Mouse (Mus musculus) kidney, embryonic 14.5 days (tissue): ENCODE results near the gene Adgrd1. TPM values are rescaled to one million over a fixed set of nuclear protein-coding genes. Genes with fewer than 3 reads are reported as not detected.
A peak's percentile ranks its signal among the peaks of the same experiment; 100 is the strongest.

Experiments
- ATAC-seq: fragments of 200-750 bp; cut with Nextera tagmentation; 2 replicates; pipeline ENCODE4 v1.8.0; 2017; ENCODE audit warnings: moderate number of reproducible peaks, mild to moderate bottlenecking, moderate TSS enrichment, moderate library complexity; ENCODE audit not compliant: low FRiP score, low TSS enrichment
- H3K27ac ChIP-seq: fragments of 300-500 bp; sonication (generic); 2 replicates; pipeline ENCODE4 v1.5.1; 2014; ENCODE audit warnings: low read depth, mild to moderate bottlenecking, low read length, moderate library complexity, mixed read lengths
- H3K27me3 ChIP-seq: fragments of 300-500 bp; sonication (generic); 2 replicates; pipeline ENCODE4 v1.6.1; 2014; ENCODE audit warnings: mild to moderate bottlenecking, low read length; ENCODE audit not compliant: control insufficient read depth, insufficient read depth
- H3K36me3 ChIP-seq: fragments of 300-500 bp; sonication (generic); 2 replicates; pipeline ENCODE4 v1.6.1; 2014; ENCODE audit warnings: low read length, mixed read lengths; ENCODE audit not compliant: control insufficient read depth, insufficient read depth
- H3K4me1 ChIP-seq: fragments of 300-500 bp; sonication (generic); 2 replicates; pipeline ENCODE4 v1.6.1; 2014; ENCODE audit warnings: low read length, mixed read lengths; ENCODE audit not compliant: control insufficient read depth, insufficient read depth
- H3K4me2 ChIP-seq: fragments of 300-500 bp; sonication (generic); replicated peaks from 2 replicates; pipeline ENCODE4 v1.6.1; 2014; ENCODE audit warnings: low read depth, mild to moderate bottlenecking, low read length
- H3K4me3 ChIP-seq: fragments of 300-500 bp; sonication (generic); 2 replicates; pipeline ENCODE4 v1.5.1; 2014; ENCODE audit warnings: mild to moderate bottlenecking, low read length
- H3K9ac ChIP-seq: fragments of 300-500 bp; sonication (generic); 2 replicates; pipeline ENCODE4 v1.6.1; 2014; ENCODE audit warnings: low read depth, mild to moderate bottlenecking, low read length, moderate library complexity
- H3K9me3 ChIP-seq: fragments of 300-500 bp; sonication (generic); 2 replicates; pipeline ENCODE4 v1.6.1; 2016; ENCODE audit warnings: low read length; ENCODE audit not compliant: control insufficient read depth
- WGBS: fragments of 180-500 bp; shearing (Covaris S2); extraction: QIAGEN DNeasy Blood & Tissue Kit; methylation state at CpG from one replicate; pipeline ENCODE4 v1.1.7; 2014; 5-methylcytosine and 5-hydroxymethylcytosine counted together
- polyA plus RNA-seq: library from polyadenylated mRNA; unstranded; fragments of >200 nt; fragmentation: Nextera tagmentation; extraction: Ambion mirVana; gene quantifications from 2 replicates; pipeline ENCODE4 v1.2.1, GENCODE M21; 2014

The Adgrd1 gene
- polyA plus RNA-seq, 1 experiment from 2014 or later: 0.51 TPM

DNA sequence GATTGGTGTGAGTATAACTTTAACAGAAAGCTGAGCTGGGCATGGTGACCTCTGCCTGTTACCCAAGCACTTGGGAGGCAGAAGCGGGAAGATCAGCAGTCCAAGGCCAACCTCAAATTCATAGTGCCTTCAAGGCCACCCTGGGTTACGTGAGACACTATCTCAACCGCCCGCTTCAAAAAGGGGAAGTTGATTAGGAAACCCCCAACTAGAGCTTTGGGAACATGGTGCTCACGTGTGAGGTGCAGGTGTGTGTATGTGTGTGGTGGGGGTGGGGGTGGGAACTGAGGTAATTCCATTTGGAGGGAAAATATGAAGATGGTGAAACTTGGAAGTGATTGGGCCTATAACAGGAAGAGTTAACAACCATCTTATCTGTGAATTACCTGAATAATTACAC is 19.3 kb upstream of the Adgrd1 start:
- ATAC-seq: no peak
- H3K9ac ChIP-seq: no peak overlapping the region
- no peaks in the 10 kb centered on the region for H3K4me1 ChIP-seq

GRCm38 (mm10) chr5:129081521-129081920 is 15.0 kb upstream of the Adgrd1 start:
- no peak overlapping the region for H3K9ac ChIP-seq
- ATAC-seq: no peak

More for the DNA sequence above, 19.3 kb upstream of the Adgrd1 start:
- Histone ChIP-seq H3K27me3 (no peaks in the 10 kb centered on the region), H3K36me3 (no peaks in the 10 kb centered on the region), H3K9me3 (no peaks in the 10 kb centered on the region), H3K27ac (no peak overlapping the region), H3K4me2 (no peak overlapping the region), H3K4me3 (no peak overlapping the region)
- 89% methylated on average over 5 of the region's 5 CpGs for WGBS

GRCm38 (mm10) chr5:129085153-129085552 is 11.4 kb upstream of the Adgrd1 start:
- Histone ChIP-seq H3K4me3 (no peak overlapping the region), H3K9me3 (no peaks in the 10 kb centered on the region), H3K4me2 (no peak overlapping the region), H3K9ac (no peak overlapping the region), H3K4me1 (no peaks in the 10 kb centered on the region), H3K36me3 (no peaks in the 10 kb centered on the region), H3K27me3 (no peaks in the 10 kb centered on the region), H3K27ac (no peak overlapping the region)
- WGBS: 93% methylated on average over 10 of the region's 10 CpGs
- no peak for ATAC-seq

More at GRCm38 (mm10) chr5:129081521-129081920, 15.0 kb upstream of the Adgrd1 start:
- Histone ChIP-seq H3K9me3 (no peaks in the 10 kb centered on the region), H3K27ac (no peak overlapping the region), H3K36me3 (no peaks in the 10 kb centered on the region), H3K4me2 (no peak overlapping the region), H3K4me1 (no peaks in the 10 kb centered on the region), H3K27me3 (no peaks in the 10 kb centered on the region), H3K4me3 (no peak overlapping the region)
- WGBS: 84% methylated on average over 7 of the region's 7 CpGs

GRCm38 (mm10) chr5:129092345-129093065 is 4.0 kb upstream of the Adgrd1 start:
- no peaks in the 10 kb centered on the region for H3K9me3 ChIP-seq
- no peak overlapping the region for H3K4me3 ChIP-seq
- WGBS: 51% methylated on average over 10 of the region's 10 CpGs
- H3K4me2 ChIP-seq: no peak overlapping the region
- H3K4me1 ChIP-seq: 0 out of 2 replicates have a peak, but pooled peaks cover 8% of the 10 kb centered on the region
- H3K36me3 ChIP-seq: no peaks in the 10 kb centered on the region
- ATAC-seq: peak; percentile 44; the same call in 1 of the 2 replicates
- H3K27me3 ChIP-seq: no peaks in the 10 kb centered on the region
- H3K9ac ChIP-seq: no peak overlapping the region
- no peak overlapping the region for H3K27ac ChIP-seq

DNA sequence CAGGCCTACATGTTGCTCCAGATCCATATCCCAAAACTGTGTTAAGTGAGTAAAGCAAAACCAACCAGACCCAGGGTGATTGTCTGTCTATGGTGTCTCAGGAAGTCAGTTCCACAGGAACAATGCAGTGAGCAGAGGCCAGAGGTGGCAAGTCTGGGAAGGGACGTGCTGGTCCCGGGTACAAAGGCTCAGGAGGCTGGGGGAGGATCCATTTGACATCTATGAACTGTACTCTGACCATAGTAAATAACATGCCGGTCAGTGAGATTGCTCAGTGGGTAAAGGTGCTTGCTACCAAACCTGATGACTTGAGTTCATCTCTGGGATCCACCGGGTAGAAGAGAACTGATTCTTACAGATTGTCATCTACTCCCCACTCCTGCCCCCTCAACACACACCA is 3.4 kb upstream of the Adgrd1 start:
- H3K4me3 ChIP-seq: no peak overlapping the region
- ATAC-seq: no peak
- H3K9me3 ChIP-seq: no peaks in the 10 kb centered on the region
- H3K4me1 ChIP-seq: 0 out of 2 replicates have a peak, but pooled peaks cover 8% of the 10 kb centered on the region
- H3K27ac ChIP-seq: no peak overlapping the region
- H3K27me3 ChIP-seq: no peaks in the 10 kb centered on the region
- H3K4me2 ChIP-seq: no peak overlapping the region
- whole genome bisulfite sequencing: 51% methylated on average over 4 of the region's 4 CpGs
- H3K9ac ChIP-seq: no peak overlapping the region
- H3K36me3 ChIP-seq: no peaks in the 10 kb centered on the region

DNA sequence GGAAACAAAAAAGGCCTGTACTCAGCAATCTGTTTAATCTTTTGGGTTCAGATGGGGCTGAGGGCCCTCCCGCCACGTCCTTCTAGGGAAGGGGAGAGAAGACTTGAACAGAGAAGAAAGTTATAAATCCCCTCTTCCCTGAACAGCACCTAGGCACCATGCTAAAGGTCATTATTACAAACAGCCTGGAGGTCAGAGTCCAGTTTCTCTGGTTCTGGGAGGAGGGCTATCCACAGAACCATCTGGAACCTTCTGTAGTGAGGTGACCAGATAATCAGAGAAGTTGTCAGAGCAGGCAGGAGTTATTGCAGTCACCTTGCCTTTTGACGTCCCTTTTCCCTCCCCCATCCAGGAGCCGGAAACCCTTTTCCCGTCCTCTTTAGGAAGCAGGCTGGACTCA is 2.3 kb upstream of the Adgrd1 start:
- Histone ChIP-seq H3K9ac (no peak overlapping the region), H3K27me3 (no peaks in the 10 kb centered on the region), H3K36me3 (no peaks in the 10 kb centered on the region), H3K9me3 (no peaks in the 10 kb centered on the region), H3K4me2 (no peak overlapping the region), H3K4me1 (0 out of 2 replicates have a peak, but pooled peaks cover 8% of the 10 kb centered on the region), H3K27ac (no peak overlapping the region), H3K4me3 (no peak overlapping the region)
- WGBS: 37% methylated on average over 5 of the region's 5 CpGs
- ATAC-seq: no peak

DNA sequence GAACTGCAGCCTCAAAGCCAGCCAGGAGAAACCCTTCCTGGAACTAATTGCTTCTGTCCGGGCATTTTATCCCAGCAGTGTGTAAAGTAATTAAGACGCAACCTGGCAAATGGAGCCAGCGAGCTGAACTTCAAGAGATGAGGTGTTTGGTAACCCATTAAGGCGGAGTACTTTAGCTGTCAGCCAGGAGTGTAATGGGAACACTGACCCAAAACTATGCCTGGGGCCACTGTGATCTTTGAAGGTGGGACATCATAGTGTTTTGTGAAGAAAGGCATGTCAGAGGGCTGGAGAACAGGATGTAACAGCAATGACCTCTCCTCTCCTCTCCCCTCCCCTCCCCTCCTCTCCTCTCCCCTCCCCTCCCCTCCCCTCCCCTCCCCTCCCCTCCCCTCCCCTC is 7.5 kb downstream of the Adgrd1 start:
- Histone ChIP-seq H3K4me1 (no peaks in the 10 kb centered on the region), H3K9me3 (no peaks in the 10 kb centered on the region), H3K4me2 (no peak overlapping the region), H3K27me3 (no peaks in the 10 kb centered on the region), H3K36me3 (no peaks in the 10 kb centered on the region), H3K9ac (no peak overlapping the region), H3K4me3 (no peak overlapping the region), H3K27ac (no peak overlapping the region)
- ATAC-seq: peak; percentile 75
- 23% methylated on average over 4 of the region's 4 CpGs for WGBS

- WGBS: 70% methylated on average over 8 of the region's 8 CpGs
- Histone ChIP-seq H3K9me3 (no peaks in the 10 kb centered on the region), H3K9ac (no peak overlapping the region), H3K4me2 (no peak overlapping the region), H3K27me3 (no peaks in the 10 kb centered on the region), H3K4me1 (no peaks in the 10 kb centered on the region), H3K27ac (no peak overlapping the region), H3K36me3 (no peaks in the 10 kb centered on the region), H3K4me3 (no peak overlapping the region)
- ATAC-seq: peak; percentile 26; the same call in 1 of the 2 replicates
Measured at GRCm38 (mm10) chr5:129111729-129112128, 15.2 kb downstream of the Adgrd1 start.

DNA sequence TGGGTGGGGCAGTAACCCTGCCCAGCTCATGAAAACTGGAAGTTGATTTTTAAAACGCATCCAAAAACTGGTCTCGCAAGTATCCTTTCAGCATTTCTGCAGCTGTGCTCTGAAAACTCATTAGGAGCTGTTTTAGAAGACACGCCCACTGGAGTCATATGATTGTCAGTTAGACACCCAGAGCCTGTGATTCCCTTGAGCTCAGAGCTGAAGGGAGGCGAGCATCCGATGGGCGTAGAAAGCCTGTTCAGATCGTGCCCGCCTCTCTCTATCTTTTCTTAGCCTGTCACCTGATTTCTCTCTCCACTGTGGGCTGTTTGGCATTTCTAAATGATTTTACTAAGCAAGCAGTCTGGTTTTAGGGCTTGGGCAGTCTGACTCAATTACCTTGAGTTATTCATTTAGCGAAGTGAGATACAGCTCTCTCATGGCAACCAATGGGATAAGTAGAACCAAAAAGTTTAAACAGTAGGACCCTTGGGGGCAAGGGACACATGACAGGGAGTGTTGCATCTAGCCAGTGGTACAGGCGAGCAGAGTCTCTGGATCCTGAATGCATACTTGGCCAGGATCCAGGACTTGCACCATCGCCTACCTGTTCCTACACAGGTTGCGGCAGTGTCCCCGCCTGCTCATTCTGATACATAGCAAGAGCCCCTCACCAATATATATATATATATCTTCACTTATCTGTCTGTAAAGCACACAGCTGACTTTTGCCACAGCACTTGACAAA is 17.4 kb downstream of the Adgrd1 start:
- H3K36me3 ChIP-seq: no peaks in the 10 kb centered on the region
- no peaks in the 10 kb centered on the region for H3K4me1 ChIP-seq
- no peak overlapping the region for H3K4me2 ChIP-seq
- no peak overlapping the region for H3K27ac ChIP-seq
- no peak overlapping the region for H3K4me3 ChIP-seq
- H3K9ac ChIP-seq: no peak overlapping the region
- no peaks in the 10 kb centered on the region for H3K27me3 ChIP-seq
- no peaks in the 10 kb centered on the region for H3K9me3 ChIP-seq
- WGBS: 73% methylated on average over 13 of the region's 13 CpGs
- no peak for ATAC-seq
